Mouse (Mus musculus) embryonic facial prominence, embryonic 14.5 days (tissue): ENCODE data around the gene Ifna7. TPM values are rescaled to one million over a fixed set of nuclear protein-coding genes. Genes with fewer than 3 reads are reported as not detected.
"Not testable (repeated sequence)": the region's sequence is repeated elsewhere in the genome, so short reads cannot be mapped to it uniquely, and the experiment has no call there.

Source experiments
- ATAC-seq: fragments of 200-750 bp; cut with Nextera tagmentation; 2 replicates; pipeline ENCODE4 v1.8.0; 2017; ENCODE audit warnings: low read depth, moderate number of reproducible peaks, moderate TSS enrichment
- DNase-seq: peaks from one replicate; pipeline ENCODE4 v3.0.0-alpha.2; 2015; ENCODE audit warnings: low spot score
- H3K27ac ChIP-seq: fragments of 300-500 bp; sonication (generic); replicated peaks from 2 replicates; pipeline ENCODE4 v1.5.1; 2014; ENCODE audit warnings: low read depth, mild to moderate bottlenecking, low read length, moderate library complexity
- H3K27me3 ChIP-seq: fragments of 300-500 bp; sonication (generic); replicated peaks from 2 replicates; pipeline ENCODE4 v1.6.1; 2014; ENCODE audit warnings: low read length; ENCODE audit not compliant: control insufficient read depth, insufficient read depth
- H3K36me3 ChIP-seq: fragments of 300-500 bp; sonication (generic); 2 replicates; pipeline ENCODE4 v1.6.1; 2014; ENCODE audit warnings: low read length, mixed read lengths; ENCODE audit not compliant: control insufficient read depth, insufficient read depth
- H3K4me1 ChIP-seq: fragments of 300-500 bp; sonication (generic); 2 replicates; pipeline ENCODE4 v1.6.1; 2014; ENCODE audit warnings: antibody characterized with exemption, low read length; ENCODE audit not compliant: control insufficient read depth, insufficient read depth
- H3K4me2 ChIP-seq: fragments of 300-500 bp; sonication (generic); 2 replicates; pipeline ENCODE4 v1.6.1; 2014; ENCODE audit warnings: low read depth, mild to moderate bottlenecking, low read length, moderate library complexity, mixed read lengths
- H3K4me3 ChIP-seq: fragments of 300-500 bp; sonication (generic); 2 replicates; pipeline ENCODE4 v1.5.1; 2014; ENCODE audit warnings: low read depth, mild to moderate bottlenecking, low read length
- H3K9ac ChIP-seq: fragments of 300-500 bp; sonication (generic); 2 replicates; pipeline ENCODE4 v1.6.1; 2014; ENCODE audit warnings: low read depth, mild to moderate bottlenecking, low read length, moderate library complexity, mixed read lengths
- H3K9me3 ChIP-seq: fragments of 300-500 bp; sonication (generic); 2 replicates; pipeline ENCODE4 v1.6.1; 2016; ENCODE audit warnings: low read length; ENCODE audit not compliant: control insufficient read depth
- WGBS: fragments of 180-500 bp; shearing (Covaris S2); extraction: QIAGEN DNeasy Blood & Tissue Kit; methylation state at CpG from one replicate; pipeline ENCODE4 v1.1.7; 2014; 5-methylcytosine and 5-hydroxymethylcytosine counted together
- polyA plus RNA-seq: library from polyadenylated mRNA; unstranded; fragments of >200 nt; fragmentation: Nextera tagmentation; extraction: Ambion mirVana; gene quantifications from 2 replicates; pipeline ENCODE4 v1.2.1, GENCODE M21; 2014

Ifna7 gene
- not detected in 2 replicates for polyA plus RNA-seq

- H3K27me3 ChIP-seq = no peaks in the 10 kb centered on the region
- no peak within 1 kb of the TSS for H3K4me2 ChIP-seq
- H3K9me3 ChIP-seq = no peaks in the 10 kb centered on the region
- H3K4me3 ChIP-seq = no peak within 1 kb of the TSS
- H3K4me1 ChIP-seq = no peaks in the 10 kb centered on the region
- no peaks in the 10 kb centered on the region for H3K36me3 ChIP-seq
- WGBS = 59% methylated on average over 3 of the region's 3 CpGs
- DNase-seq = no peak
- H3K27ac ChIP-seq = no peak within 1 kb of the TSS
- ATAC-seq = no peak
- no peak within 1 kb of the TSS for H3K9ac ChIP-seq
These were observed at the start of gene Ifna7 for GRCm38 (mm10) chr4:88815928-88816327. Gene Ifna7, plus strand, starts transcription at chr4:88816228.

- not testable (repeated sequence) for ATAC-seq, H3K9me3 ChIP-seq, H3K9ac ChIP-seq, H3K4me1 ChIP-seq, H3K4me2 ChIP-seq, H3K36me3 ChIP-seq, H3K27ac ChIP-seq, DNase-seq, H3K27me3 ChIP-seq, H3K4me3 ChIP-seq
- whole genome bisulfite sequencing = no CpG with 5 or more reads among the region's 32 CpGs
These were observed 42.5 kb upstream of the Ifna7 start, which contains the start of gene Gm13290 for GRCm38 (mm10) chr4:88773534-88773933. Gene Gm13290, plus strand, starts transcription at chr4:88773834.

- H3K27ac ChIP-seq, H3K9me3 ChIP-seq, H3K36me3 ChIP-seq, H3K4me3 ChIP-seq, DNase-seq, H3K9ac ChIP-seq, ATAC-seq, H3K27me3 ChIP-seq, H3K4me1 ChIP-seq, H3K4me2 ChIP-seq: not testable (repeated sequence)
- WGBS = no CpG with 5 or more reads among the region's 29 CpGs
These were observed 39.4 kb upstream of the Ifna7 start, which contains the start of gene Gm13289 for GRCm38 (mm10) chr4:88776622-88777021. Gene Gm13289, plus strand, starts transcription at chr4:88776922.

- ATAC-seq, DNase-seq, H3K27me3 ChIP-seq, H3K27ac ChIP-seq, H3K4me2 ChIP-seq, H3K9ac ChIP-seq, H3K4me1 ChIP-seq, H3K9me3 ChIP-seq, H3K36me3 ChIP-seq, H3K4me3 ChIP-seq: not testable (repeated sequence)
- no CpG with 5 or more reads among the region's 29 CpGs for WGBS
These were observed 36.5 kb upstream of the Ifna7 start, which contains the start of gene Gm13272 for GRCm38 (mm10) chr4:88779550-88779949. Gene Gm13272, plus strand, starts transcription at chr4:88779850.

- 47% methylated on average over 10 of the region's 18 CpGs for WGBS
- DNase-seq, H3K36me3 ChIP-seq: not testable (repeated sequence)
These were observed 35.7 kb upstream of the Ifna7 start for GRCm38 (mm10) chr4:88780320-88780719.

GRCm38 (mm10) chr4:88781831-88782230, 34.2 kb upstream of the Ifna7 start, which contains the start of gene Ifnz:
Gene Ifnz, plus strand, starts transcription at chr4:88782131.
- not testable (repeated sequence) for ATAC-seq, H3K9ac ChIP-seq, H3K4me1 ChIP-seq, H3K27me3 ChIP-seq, H3K9me3 ChIP-seq, DNase-seq, H3K27ac ChIP-seq, H3K36me3 ChIP-seq
- peak within 1 kb of the TSS; percentile 36; the same call in 1 of the 2 replicates for H3K4me2 ChIP-seq
- peak within 1 kb of the TSS; percentile 20; the same call in 1 of the 2 replicates for H3K4me3 ChIP-seq
- WGBS = 30% methylated on average over 4 of the region's 7 CpGs

More at GRCm38 (mm10) chr4:88780320-88780719, 35.7 kb upstream of the Ifna7 start:
- not testable (repeated sequence) for H3K4me2 ChIP-seq, ATAC-seq, H3K4me1 ChIP-seq, H3K9me3 ChIP-seq, H3K9ac ChIP-seq, H3K4me3 ChIP-seq, H3K27me3 ChIP-seq, H3K27ac ChIP-seq

GRCm38 (mm10) chr4:88782335-88782734, 33.7 kb upstream of the Ifna7 start:
- H3K36me3 ChIP-seq, H3K27me3 ChIP-seq, H3K27ac ChIP-seq, H3K9me3 ChIP-seq, ATAC-seq, DNase-seq, H3K4me1 ChIP-seq, H3K9ac ChIP-seq: not testable (repeated sequence)
- H3K4me3 ChIP-seq = peak overlapping the region; percentile 20; the same call in 1 of the 2 replicates
- H3K4me2 ChIP-seq = peak overlapping the region; percentile 36; the same call in 1 of the 2 replicates
- no CpG with 5 or more reads among the region's 31 CpGs for WGBS

- ATAC-seq, H3K9ac ChIP-seq, H3K9me3 ChIP-seq, H3K27ac ChIP-seq, DNase-seq, H3K4me3 ChIP-seq, H3K4me1 ChIP-seq, H3K27me3 ChIP-seq, H3K4me2 ChIP-seq, H3K36me3 ChIP-seq: not testable (repeated sequence)
- no CpG with 5 or more reads among the region's 27 CpGs for WGBS
These were observed 30.6 kb upstream of the Ifna7 start, which contains the start of gene Gm13276 for GRCm38 (mm10) chr4:88785409-88785808. Gene Gm13276, plus strand, starts transcription at chr4:88785709.

GRCm38 (mm10) chr4:88788402-88788801, 27.6 kb upstream of the Ifna7 start, which contains the start of gene Gm13277:
Gene Gm13277, plus strand, starts transcription at chr4:88788632.
- not testable (repeated sequence) for ATAC-seq, DNase-seq, H3K4me1 ChIP-seq, H3K4me2 ChIP-seq, H3K27me3 ChIP-seq, H3K4me3 ChIP-seq, H3K9me3 ChIP-seq, H3K27ac ChIP-seq, H3K9ac ChIP-seq, H3K36me3 ChIP-seq
- no CpG with 5 or more reads among the region's 28 CpGs for WGBS
